Mouse (Mus musculus) kidney, postnatal 14 days (tissue): ENCODE measurements around the gene Ech1.
A peak's percentile ranks its signal among the peaks of the same experiment; 100 is the strongest.

Experiments
- DNase-seq: peaks from one replicate; pipeline ENCODE4 v3.0.0; 2022; ENCODE audit warnings: mixed read lengths

The Ech1 gene

DNA sequence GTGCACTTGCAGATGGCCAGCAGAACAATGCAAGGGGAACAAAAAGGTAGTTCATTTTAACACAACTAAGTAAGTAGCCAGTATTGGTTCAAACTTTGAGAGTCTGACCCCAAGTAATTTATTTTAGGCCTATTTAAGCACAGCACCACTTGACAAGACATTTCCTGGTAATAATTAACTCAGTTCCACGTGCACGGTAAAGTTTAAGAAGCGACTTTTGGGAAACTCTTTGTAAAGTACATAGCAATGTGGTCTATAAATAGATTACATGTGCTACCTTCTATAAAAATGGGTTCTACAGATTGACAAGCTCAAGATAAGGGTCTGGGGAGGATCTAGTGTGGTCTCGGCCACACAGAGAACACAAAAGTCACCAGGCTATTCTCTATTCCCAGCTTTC, 21.3 kb upstream of the Ech1 start:
- peak; percentile 25 for DNase-seq

DNA sequence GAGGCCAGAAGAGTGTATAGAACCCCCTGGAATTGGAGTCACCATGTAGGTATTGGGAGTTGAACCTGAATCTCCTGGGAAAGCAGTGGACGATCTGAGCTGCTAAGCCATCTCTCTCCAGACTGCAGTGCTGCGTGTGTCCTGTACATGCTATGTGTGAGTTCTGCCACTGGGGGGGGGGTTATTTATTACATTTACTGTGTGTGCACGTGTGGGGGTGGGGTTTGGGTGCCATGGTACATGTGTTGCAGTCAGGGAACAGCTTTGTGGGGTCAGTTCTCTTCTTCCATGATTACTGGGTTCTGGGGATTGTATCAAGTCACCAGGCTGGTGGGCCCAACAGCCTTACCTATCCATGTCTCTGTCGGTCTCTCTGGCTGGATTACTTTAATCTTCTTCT, 18.1 kb upstream of the Ech1 start:
- DNase-seq = no peak

DNA sequence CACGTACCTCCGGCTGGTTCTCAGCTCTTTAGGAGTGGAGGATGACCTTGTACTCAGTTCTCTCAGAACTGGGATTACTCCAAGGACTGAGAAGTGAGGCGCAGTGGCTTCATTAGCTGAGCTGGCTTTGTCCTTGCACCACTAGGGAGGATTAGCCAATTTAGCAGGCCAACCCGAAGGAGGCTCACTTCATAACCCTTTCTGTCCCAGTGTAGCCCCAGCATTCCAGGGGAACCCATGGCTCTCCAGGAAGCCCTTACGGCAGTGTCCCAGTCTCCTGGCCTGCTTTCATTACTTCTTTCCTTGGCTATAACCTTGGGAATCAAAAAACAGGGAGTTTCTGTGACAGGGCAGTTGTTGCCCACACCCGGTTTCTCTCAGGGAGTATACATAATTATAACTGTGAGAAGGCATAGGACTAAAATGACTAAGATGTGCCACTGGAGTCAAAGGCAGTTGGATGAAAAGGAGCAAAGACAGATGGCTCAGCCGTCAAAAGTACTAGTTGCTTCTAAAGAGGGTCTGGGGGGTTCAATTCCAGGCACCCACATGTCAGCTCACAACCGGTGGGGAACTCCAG, 17.3 kb upstream of the Ech1 start:
- DNase-seq = no peak

DNA sequence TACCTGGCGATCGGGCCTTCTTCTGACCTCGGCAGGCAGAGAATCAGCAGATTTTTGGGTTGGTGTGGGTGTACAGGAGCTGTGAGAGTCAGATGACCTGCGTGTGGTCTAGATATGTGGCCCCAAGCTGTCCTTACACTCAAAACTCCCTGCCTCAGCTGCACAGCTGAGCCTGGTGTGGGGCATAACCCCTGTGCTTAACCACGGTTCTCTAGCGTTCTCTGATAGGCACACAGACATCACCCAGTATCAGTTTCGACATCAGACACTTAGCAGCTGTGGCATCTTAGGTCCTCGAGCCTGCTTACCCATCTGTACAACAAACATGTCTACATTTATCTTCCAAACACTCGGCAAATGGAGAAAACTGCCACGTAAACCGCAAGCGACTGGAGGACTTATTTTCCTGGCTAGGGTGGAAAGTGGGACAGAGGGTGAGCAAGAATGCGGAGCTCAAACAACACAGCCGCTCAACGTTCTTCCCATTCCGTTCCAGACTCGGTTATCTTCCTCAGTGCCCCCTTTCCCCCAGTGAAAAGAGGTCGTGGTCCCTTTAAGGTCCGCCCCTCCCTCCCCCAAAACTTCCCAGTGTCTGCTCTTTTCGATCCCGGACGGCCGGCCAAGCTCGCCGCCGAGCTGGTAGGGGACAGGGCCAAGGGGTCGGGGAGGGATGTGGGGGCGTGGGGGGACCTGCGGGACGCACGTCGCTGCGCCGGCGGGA, 16.6 kb upstream of the Ech1 start, which contains the start of gene Hnrnpl:
TSS of gene Hnrnpl (plus strand) at position 321 of the 721 bp plus-strand sequence.
- peak; percentile 84 for DNase-seq

DNA sequence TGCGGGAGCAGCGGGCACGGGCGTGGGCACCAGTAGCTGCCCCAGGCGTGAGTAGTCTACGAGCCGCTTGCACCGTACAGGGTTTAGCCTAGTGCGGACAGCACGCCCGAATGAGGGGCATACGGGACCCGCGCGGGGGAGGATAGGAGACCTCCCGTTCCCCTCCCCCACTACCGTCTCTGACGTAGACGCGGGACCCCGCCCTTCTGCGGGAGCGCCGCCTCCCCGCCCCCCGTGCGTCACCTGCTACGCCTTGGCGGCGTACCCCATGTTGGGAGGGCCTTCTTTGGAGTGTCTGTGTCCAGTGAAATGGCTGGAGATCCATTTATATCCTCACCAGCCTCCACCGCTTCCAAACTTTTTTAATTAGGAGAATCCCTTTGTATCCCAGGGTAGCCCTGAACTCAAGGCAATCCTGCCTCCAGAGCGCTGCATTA, 16.0 kb upstream of the Ech1 start:
- peak; percentile 97 for DNase-seq

DNA sequence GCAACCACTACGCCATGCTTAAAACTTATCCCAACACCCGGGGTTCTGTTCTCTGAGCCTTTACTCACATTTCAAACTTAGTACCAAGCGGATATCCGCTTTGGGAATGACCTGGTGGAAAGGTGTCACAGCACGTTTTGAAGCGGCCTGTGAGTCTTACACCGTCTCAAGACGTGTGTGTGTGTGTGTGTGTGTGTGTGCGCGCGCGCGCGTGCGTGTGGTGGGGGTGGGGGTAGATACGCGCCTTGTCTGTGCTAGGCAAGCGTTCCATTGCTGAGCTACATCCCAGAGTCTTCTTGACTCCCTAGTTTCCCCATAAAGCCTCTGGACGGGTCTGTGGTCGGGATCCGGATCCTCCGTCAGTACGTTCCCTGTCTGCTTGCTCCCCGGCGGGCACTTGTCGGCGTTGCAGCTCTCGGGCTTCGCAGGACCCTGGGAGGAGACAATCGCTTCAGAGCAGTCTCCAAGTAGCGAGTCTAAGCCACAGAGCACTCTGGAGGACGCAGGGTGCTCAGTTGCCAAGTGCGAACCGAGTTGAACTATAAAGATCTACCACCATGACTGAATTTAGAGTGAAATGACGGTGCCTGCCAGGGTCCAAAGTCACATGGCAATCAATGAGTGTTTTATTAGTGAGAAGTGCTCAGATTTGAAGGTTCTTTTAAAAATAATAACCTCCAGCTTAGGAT, 15.5 kb upstream of the Ech1 start:
- peak; percentile 77 for DNase-seq

DNA sequence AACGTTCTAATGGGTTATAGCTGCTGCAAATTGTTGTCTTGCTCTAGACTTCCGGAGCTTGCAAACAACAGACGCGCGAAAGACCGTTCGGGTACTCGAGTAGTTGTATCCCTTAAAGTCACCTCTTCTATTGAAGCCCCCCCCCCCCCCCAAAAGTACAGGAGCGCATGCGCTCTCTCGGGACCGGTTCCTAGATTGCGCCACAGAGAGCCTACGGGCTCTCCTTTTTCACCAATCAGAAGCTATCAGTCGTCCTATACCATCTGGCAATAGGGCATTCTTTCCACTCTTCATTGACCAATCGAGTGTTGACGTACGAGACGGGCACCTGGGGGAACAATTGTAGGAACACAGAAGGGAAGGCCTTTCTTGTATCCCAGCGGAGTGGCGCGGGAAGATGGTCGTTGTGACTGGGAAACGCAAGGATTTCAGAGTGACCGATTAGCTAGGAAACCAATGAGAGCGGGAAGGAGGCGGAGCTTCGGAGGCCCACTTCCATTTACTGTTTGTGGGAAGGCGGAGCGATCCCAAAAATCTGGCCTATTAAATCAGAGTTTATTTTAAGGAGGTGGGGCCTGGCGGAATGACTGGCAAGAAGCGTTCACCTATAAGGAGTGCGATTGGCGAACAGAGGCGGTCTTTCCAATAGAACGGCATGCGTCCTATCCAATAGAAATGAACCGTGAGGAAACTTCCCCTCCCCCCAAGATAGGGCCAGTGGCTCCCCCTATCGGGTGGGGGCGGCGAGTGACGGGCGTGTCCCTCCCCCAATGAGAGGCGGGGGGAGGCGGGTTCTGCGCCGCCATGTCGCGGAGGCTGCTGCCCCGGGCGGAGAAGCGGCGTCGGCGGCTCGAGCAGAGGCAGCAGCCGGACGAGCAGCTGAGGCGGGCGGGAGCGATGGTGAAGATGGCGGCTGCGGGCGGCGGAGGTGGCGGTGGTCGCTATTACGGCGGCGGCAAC, 14.6 kb upstream of the Ech1 start:
- DNase-seq = peak; percentile 99

DNA sequence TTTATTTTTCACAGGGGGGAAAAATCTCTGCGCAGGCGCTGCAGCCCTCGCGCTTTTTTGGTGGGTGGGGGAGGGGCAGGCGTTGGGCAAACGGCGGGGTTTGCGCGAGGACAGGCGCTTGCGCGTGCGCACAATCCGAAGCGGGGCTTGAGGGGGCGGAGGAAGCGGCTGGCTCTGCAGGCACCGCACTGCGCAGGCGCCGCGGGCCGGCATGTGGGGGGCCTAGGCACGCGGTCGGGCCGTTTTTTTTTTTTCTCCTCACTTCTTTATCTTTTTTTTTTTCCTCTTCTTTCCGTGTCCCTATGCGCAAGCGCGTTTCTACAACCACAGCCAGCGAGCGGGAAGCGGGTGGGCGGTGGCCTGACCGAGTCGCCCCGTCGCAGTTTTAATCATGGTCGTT, 13.8 kb upstream of the Ech1 start:
- peak; percentile 95 for DNase-seq

DNA sequence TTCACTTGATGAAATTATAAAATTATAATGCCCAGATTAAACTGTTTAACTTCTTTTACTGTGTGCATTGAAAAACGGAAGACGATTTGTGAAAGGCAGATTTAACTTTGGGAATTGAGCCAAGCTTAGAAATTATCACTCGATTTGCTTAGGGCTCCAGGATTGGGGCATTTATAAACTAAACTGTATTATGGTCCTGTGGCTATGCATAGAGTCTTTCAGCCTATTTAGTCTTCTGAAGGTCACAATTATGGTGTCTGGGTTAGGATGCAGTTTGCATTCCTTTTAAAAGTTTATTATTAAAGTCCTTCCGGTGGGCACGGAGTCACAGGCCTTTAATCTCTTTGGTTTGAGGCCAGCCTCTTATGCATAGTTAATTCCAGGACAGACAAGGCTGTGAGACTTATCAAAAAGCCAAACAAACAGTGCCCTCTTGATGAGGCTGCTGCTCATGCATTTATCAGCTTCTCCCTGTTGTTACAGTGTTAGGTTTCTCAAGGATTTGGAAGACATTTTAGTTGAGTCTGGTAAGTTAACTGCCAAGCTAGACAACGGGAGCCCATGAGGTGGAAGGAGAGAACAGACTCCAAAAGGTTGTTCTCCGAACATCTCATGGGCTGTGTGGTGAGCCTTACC, 13.3 kb upstream of the Ech1 start:
- DNase-seq = no peak

DNA sequence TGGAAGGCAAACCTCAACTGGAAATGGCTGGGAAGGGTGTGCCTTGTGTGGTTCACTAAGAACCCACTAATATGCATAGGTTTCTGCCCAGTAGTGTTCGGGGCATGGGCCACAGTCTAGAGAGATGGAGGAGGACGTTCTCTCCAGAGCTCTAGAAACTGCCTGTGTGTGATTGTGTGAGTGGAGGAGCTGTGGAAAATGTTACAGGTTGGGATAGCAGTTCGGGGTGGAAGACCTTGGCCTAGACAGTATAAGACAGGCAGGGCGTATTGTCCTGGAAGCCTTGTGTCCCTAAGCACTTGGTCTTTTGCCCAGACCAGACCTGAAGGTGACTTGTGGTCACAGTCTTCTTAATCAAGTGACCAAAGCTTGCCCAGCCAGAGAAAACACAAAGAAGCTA, 12.6 kb upstream of the Ech1 start:
- DNase-seq = no peak

DNA sequence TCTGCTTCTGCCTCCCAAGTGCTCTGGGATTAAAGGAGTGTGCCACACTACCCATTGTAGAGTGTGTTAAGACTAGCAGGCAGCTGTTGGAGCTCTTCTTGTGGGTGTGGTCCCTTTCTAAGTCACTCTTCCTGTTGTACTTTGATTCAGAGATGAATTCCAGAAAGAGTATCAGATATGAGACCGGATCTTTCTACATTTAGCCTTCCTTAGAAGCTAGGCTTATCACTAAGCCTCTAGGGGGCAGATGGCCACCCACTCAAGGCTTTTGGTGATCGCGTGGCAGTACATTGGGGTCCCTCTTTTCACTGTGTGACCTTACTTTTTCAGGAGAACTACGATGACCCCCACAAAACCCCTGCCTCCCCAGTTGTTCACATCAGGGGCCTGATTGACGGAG, 12.1 kb upstream of the Ech1 start:
- no peak for DNase-seq

DNA sequence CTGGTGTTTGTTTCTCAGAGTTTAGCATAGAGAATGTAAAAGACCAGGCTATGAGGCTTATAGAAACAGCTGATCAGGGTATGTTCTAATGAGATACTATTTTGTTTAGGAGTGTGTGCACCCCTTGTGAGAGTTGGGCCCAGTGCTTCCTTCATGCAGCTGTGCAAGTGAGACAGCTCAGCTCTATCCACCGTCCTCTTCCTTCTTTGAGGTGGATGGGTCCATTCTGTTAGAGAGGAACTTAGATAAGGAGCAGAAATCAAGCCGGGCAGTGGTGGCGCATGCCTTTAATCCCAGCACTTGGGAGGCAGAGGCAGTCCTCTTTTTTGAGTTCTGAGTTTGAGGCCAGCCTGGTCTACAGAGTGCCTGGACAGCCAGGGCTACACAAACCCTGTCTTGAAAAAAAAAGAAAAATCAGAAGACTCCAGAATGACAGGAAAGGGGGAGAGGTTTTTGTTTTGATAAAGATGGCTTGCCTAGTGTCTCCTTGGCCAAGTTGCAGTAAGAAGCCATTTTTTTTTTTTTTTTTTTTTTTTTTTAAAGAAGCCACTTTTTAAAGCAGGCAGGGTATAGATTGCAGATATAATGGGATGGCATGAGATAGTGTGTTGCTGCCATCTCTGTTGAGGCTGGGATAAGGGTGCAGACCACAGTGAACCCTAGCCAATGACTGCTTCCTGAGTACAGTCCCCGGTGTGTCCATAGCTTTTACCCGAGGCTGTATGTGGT, 10.5 kb upstream of the Ech1 start:
- no peak for DNase-seq

DNA sequence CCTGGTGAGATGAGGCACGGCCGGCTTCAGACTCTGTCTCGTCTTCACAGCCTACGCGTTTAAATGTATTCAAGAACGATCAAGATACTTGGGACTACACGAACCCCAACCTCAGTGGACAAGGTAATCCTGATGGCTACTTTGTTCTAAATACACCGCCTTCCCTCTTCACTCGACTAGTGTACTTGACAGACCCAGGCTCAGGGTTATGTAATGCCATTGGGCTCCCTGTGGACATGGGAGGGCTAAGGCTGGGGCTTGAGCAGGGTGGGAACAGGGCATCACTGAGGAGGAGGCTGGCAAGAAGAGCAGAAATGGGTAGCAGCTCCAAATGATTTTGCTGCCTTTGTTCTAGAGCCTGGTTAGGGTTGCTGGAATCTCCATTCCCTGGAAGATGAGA, 9.8 kb upstream of the Ech1 start:
- no peak for DNase-seq

DNA sequence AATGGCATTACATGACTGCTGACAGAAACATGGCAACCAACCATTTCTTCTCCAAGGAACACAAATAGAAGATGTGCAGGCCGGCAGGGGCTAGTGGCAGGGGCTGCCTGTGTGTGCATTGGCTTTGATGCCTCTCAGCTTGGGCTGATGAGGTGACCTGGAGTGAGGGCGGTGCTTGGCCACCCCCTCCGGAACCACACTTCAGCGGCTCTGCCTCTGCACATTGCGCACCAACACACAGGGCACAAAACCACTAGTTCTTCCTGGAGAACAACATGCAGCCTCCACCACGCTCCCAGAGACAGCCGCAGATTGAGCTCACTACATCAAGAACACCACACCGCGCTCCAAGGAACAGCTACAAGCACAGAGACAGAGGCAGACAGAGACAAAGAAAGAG, 8.8 kb upstream of the Ech1 start:
- no peak for DNase-seq

DNA sequence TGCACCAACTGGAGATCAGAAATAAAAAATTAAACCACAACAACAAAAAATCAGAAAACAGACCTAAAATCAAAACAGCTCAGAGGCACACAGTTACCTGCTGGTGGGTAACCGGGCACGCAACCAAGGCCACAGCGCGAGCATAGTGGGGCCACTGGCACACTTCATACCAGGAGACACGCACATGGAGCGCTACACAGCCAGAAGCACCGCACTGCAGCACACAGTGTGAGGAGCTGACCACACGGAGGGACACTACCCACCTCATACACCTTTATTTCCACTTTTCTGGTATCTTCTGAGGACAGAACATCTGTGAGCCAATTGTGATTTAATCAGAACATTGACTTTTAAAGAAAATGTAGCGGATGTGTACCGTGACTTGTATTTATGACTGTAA, 8.1 kb upstream of the Ech1 start:
- DNase-seq = no peak

DNA sequence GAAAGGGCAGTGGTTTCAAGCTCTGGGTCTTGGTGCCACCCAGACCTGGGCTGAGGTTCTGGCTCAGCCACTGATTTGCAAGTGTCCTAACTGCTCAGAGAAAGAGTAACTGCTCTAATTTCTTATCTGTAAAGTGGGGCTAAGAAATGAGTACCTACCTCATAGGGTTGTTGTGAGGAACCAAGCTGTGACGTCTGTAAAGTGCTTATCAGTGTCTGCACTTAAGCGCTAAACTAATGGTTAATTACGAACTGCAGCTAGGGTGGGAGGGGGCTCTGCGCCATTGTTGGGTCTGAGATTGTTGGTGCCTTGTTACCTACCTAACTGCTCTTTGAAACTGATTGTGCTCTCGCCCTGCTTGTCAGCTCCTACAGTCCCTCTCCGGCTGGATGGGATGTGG, 7.5 kb upstream of the Ech1 start:
- no peak for DNase-seq

DNA sequence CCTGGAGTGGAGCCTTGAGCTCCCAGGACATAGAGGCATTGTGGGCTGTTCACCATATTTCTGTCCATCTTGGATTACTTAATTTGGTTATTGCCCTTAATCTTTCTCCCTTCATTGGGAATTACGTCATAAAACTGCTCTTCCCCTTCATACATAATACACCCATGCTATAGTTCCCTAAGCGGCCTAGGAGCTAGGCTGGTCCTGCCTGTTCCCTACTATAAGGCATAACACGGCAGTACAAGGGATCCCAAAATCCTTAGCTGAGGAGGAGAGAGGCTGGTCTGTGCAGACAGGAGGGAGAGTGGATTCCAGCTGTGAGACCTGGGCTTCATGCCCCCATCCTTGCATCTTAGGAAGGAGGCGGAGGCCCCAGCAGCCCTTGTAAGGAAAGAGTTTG, 7.1 kb upstream of the Ech1 start:
- DNase-seq = no peak

DNA sequence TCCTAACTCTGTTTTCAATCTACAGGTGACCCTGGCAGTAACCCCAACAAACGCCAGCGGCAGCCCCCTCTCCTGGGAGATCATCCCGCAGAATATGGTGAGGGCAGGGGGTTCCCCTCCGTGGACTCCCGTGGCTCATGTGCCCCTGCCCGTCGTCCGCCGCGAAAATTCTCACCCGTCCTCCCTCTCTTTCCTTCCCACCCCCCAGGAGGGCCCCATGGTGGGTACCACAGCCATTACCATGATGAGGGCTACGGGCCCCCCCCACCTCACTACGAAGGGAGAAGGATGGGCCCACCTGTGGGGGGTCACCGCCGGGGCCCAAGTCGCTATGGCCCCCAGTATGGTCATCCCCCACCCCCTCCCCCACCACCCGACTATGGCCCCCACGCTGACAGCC, 6.6 kb upstream of the Ech1 start:
- DNase-seq = no peak

DNA sequence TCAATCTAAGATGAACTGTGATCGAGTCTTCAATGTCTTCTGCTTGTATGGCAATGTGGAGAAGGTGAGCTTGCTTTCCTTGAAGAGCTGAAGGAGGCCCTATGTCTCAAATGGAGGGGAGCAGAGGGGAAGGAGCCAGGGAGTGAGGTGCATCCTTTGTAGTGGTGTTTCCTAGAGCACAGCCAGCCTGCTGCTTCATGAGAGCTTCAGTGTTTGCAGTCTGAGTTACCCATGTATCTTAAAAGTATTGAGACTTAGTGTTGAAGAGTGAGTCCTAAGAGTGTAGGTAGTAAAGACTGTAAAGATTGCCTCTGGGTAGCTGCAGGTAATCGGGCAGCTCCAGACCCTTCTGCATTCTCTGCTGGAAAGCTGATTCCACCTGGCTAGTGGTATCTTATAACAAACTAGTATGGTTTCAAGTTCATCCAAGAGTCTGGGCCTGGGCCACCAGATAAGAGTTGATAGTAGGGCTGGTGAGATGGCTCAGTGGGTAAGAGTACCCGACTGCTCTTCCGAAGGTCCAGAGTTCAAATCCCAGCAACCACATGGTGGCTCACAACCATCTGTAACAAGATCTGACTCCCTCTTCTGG, 6.1 kb upstream of the Ech1 start:
- DNase-seq = no peak

DNA sequence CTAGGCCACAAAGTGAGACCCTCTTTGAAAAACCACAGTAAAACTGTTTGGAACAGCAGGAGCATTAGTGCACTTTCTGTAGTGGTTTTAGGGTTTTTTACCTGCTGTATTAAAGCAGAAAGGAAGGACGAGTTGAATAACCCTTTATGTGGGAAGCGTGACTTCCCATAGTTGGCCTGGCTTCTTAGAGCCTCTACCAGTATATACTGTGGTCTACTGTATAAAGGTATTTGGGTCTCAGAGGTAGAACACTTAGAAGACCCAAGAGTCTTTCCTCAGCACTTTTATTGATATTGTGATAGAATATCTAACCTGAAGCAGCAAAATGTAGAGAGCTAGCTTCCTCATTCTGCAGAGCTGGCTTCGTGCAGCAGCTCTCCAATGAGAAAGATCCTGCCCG, 5.4 kb upstream of the Ech1 start:
- no peak for DNase-seq
